Mouse (Mus musculus): ENCODE results near the gene Agbl4.

GRCm38 (mm10) chr4:111635538-111636124, 1238.2 kb downstream of the Agbl4 start:
- TF ChIP-seq CTCF (IDR thresholded peaks at IDR 0.05 in 2 of 3, conservative IDR thresholded peaks at IDR 0.05 in 1 of 3; ENCODE audit: control insufficient read depth in 1 of 3, insufficient read depth in 1 of 3, low read depth in 2 of 3, low read length in 3 of 3, poor library complexity in 1 of 3, severe bottlenecking in 1 of 3) (no peak), TBP (IDR thresholded peaks at IDR 0.05; ENCODE audit: low read depth, low read length) (no peak), ZNF384 (IDR thresholded peaks at IDR 0.05; ENCODE audit: low read depth, low read length) (no peak), ZKSCAN1 (IDR thresholded peaks at IDR 0.05; ENCODE audit: low read depth, low read length) (no peak), SMC3 (IDR thresholded peaks at IDR 0.05; ENCODE audit: low read depth, low read length) (no peak), POLR2A (IDR thresholded peaks at IDR 0.05; ENCODE audit: control insufficient read depth in 1 of 2, insufficient read depth in 1 of 2, low read depth in 1 of 2, low read length in 2 of 2, poor library complexity in 1 of 2) (no peak)
